Mouse (Mus musculus) thymus, adult 2 months (tissue): ENCODE measurements around the gene Fars2.

Experiments used
- CTCF ChIP-seq: fragments of 200-500 bp; IDR thresholded peaks from 2 replicates; pipeline ENCODE4 v1.5.1; 2012; ENCODE audit warnings: mild to moderate bottlenecking, control low read depth, low read length, moderate library complexity, borderline replicate concordance; ENCODE audit not compliant: control insufficient read depth, poor library complexity, insufficient read depth; ENCODE audit errors: extremely low read depth
- POLR2A ChIP-seq: fragments of 200-500 bp; IDR thresholded peaks from 2 replicates; pipeline ENCODE4 v1.6.1; 2012; ENCODE audit warnings: mild to moderate bottlenecking, low read length, control low read depth, moderate library complexity; ENCODE audit not compliant: control insufficient read depth, poor library complexity, insufficient read depth; ENCODE audit errors: extremely low read depth

DNA sequence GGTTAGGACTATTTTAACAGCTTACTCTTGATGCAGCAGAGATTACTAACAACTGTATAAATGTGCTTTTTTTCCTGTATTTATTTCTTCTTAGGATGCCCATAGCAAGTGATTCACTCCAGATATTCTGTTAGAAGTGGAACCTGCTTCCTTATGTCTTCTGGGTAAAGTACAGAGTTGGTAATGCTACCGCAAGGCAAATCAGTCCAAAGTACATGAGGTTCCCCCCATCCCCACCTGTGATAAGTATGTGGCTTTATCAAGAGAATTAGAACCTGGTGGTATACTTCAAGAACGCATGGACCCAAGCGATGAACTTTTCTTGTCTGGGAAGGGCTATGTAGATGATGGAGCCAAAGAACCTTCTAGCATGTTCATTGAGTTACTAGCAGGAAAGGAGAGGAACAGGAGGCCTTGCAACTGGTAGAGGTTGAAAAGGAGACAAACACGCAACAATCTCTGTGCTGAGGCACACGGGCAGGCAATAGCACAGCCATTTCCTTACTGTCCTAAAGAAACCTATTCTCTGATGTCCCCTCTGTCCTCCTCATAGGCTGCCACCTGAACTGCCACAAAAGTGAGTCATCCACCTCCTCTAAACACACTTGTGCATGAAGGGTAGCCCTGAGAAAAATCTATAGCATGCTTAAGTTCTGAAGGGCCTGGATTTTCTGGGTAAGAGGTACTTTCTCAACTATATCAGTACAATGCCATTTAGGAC lies 603.2 kb downstream of the Fars2 start:
- TF ChIP-seq CTCF: no peak
- no peak for TF ChIP-seq POLR2A
